Mouse (Mus musculus) lung, postnatal 0 days (tissue): ENCODE results near the gene Rftn1. TPM values are rescaled to one million over a fixed set of nuclear protein-coding genes. Genes with fewer than 3 reads are reported as not detected.
A peak's percentile ranks its signal among the peaks of the same experiment; 100 is the strongest.

Source experiments
- ATAC-seq: fragments of 200-750 bp; cut with Nextera tagmentation; 2 replicates; pipeline ENCODE4 v1.8.0; 2017; ENCODE audit warnings: moderate library complexity
- DNase-seq: peaks from one replicate; pipeline ENCODE4 v3.0.0-alpha.2; 2016; ENCODE audit warnings: low spot score
- H3K27ac ChIP-seq: fragments of 300-500 bp; sonication (generic); 2 replicates; pipeline ENCODE4 v1.5.1; 2014; ENCODE audit warnings: antibody characterized with exemption, mild to moderate bottlenecking, low read length, mixed read lengths
- H3K27me3 ChIP-seq: fragments of 300-500 bp; sonication (generic); replicated peaks from 2 replicates; pipeline ENCODE4 v1.6.1; 2014; ENCODE audit warnings: low read length, mixed read lengths; ENCODE audit not compliant: insufficient read depth
- H3K36me3 ChIP-seq: fragments of 300-500 bp; sonication (generic); 2 replicates; pipeline ENCODE4 v1.6.1; 2014; ENCODE audit warnings: low read length, mixed read lengths; ENCODE audit not compliant: insufficient read depth
- H3K4me1 ChIP-seq: fragments of 300-500 bp; sonication (generic); 2 replicates; pipeline ENCODE4 v1.6.1; 2014; ENCODE audit warnings: antibody characterized with exemption, low read depth, low read length, mixed read lengths; ENCODE audit not compliant: insufficient read depth
- H3K4me2 ChIP-seq: fragments of 300-500 bp; sonication (generic); replicated peaks from 2 replicates; pipeline ENCODE4 v1.6.1; 2014; ENCODE audit warnings: low read depth, mild to moderate bottlenecking, low read length, moderate library complexity, mixed read lengths
- H3K4me3 ChIP-seq: fragments of 300-500 bp; sonication (generic); 2 replicates; pipeline ENCODE4 v1.5.1; 2014; ENCODE audit warnings: low read depth, low read length
- H3K9ac ChIP-seq: fragments of 300-500 bp; sonication (generic); replicated peaks from 2 replicates; pipeline ENCODE4 v1.6.1; 2014; ENCODE audit warnings: low read depth, mild to moderate bottlenecking
- H3K9me3 ChIP-seq: fragments of 300-500 bp; sonication (generic); 2 replicates; pipeline ENCODE4 v1.6.1; 2016; ENCODE audit warnings: low read length, mixed read lengths
- CTCF ChIP-seq: IDR thresholded peaks from 2 replicates; pipeline ENCODE4 v1.5.1; 2016; ENCODE audit warnings: antibody characterized with exemption, mild to moderate bottlenecking
- EP300 ChIP-seq: IDR thresholded peaks from 2 replicates; pipeline ENCODE4 v1.6.1; 2016; ENCODE audit warnings: antibody characterized with exemption, mild to moderate bottlenecking, control low read depth
- WGBS: fragments of 180-500 bp; shearing (Covaris S2); extraction: QIAGEN DNeasy Blood & Tissue Kit; methylation state at CpG from one replicate; pipeline ENCODE4 v1.1.7; 2014; 5-methylcytosine and 5-hydroxymethylcytosine counted together
- polyA plus RNA-seq: library from polyadenylated mRNA; unstranded; fragments of >200 nt; fragmentation: Nextera tagmentation; extraction: Ambion mirVana; gene quantifications from 2 replicates; pipeline ENCODE4 v1.2.1, GENCODE M21; 2015

Gene Rftn1
- polyA plus RNA-seq, 1 experiment from 2014 or later = 18.2 TPM

GRCm38 (mm10) chr17:50233956-50234355 is 43.5 kb upstream of the Rftn1 start:
- WGBS = 86% methylated on average over 5 of the region's 5 CpGs
- TF ChIP-seq EP300 = no peak
- no peak for TF ChIP-seq CTCF
- ATAC-seq (no peak), DNase-seq (no peak)
- Histone ChIP-seq H3K4me2 (no peak overlapping the region), H3K9ac (no peak overlapping the region), H3K4me1 (no peaks in the 10 kb centered on the region), H3K27ac (no peak overlapping the region), H3K36me3 (no peaks in the 10 kb centered on the region), H3K9me3 (no peaks in the 10 kb centered on the region), H3K27me3 (peaks cover 3% of the 10 kb centered on the region; the same call in 1 of the 2 replicates), H3K4me3 (no peak overlapping the region)

- Histone ChIP-seq H3K9ac (no peak overlapping the region), H3K4me3 (no peak overlapping the region), H3K36me3 (no peaks in the 10 kb centered on the region), H3K27me3 (0 out of 2 replicates have a peak, but pooled peaks cover 3% of the 10 kb centered on the region), H3K27ac (no peak overlapping the region), H3K4me2 (no peak overlapping the region), H3K4me1 (no peaks in the 10 kb centered on the region), H3K9me3 (no peaks in the 10 kb centered on the region)
- no peak for DNase-seq
- ATAC-seq = no peak
- 81% methylated on average over 11 of the region's 11 CpGs for WGBS
- TF ChIP-seq EP300 (no peak), CTCF (no peak)
Observed at GRCm38 (mm10) chr17:50232821-50233220, 42.3 kb upstream of the Rftn1 start.

- Histone ChIP-seq H3K9ac (no peak overlapping the region), H3K27me3 (no peaks in the 10 kb centered on the region), H3K4me1 (no peaks in the 10 kb centered on the region), H3K36me3 (no peaks in the 10 kb centered on the region), H3K27ac (no peak overlapping the region), H3K4me2 (no peak overlapping the region), H3K4me3 (no peak overlapping the region), H3K9me3 (no peaks in the 10 kb centered on the region)
- no peak for DNase-seq
- TF ChIP-seq EP300 = no peak
- TF ChIP-seq CTCF = no peak
- 88% methylated on average over 8 of the region's 8 CpGs for WGBS
- ATAC-seq = no peak
Observed at GRCm38 (mm10) chr17:50231206-50231605, 40.7 kb upstream of the Rftn1 start.

GRCm38 (mm10) chr17:50229534-50229933 is 39.1 kb upstream of the Rftn1 start:
- ATAC-seq (no peak), DNase-seq (peak; percentile 6)
- no peak overlapping the region for H3K9ac ChIP-seq
- no peaks in the 10 kb centered on the region for H3K27me3 ChIP-seq
- TF ChIP-seq EP300 (no peak), CTCF (no peak)
- H3K36me3 ChIP-seq = no peaks in the 10 kb centered on the region
- 60% methylated on average over 4 of the region's 4 CpGs for WGBS
- no peak overlapping the region for H3K27ac ChIP-seq
- H3K4me3 ChIP-seq = no peak overlapping the region
- H3K4me2 ChIP-seq = no peak overlapping the region
- H3K4me1 ChIP-seq = no peaks in the 10 kb centered on the region
- H3K9me3 ChIP-seq = no peaks in the 10 kb centered on the region

GRCm38 (mm10) chr17:50227366-50227765 is 36.9 kb upstream of the Rftn1 start:
- TF ChIP-seq CTCF = no peak
- no peak for TF ChIP-seq EP300
- no peak for ATAC-seq
- WGBS = 67% methylated on average over 7 of the region's 7 CpGs

GRCm38 (mm10) chr17:50224718-50225117 is 34.2 kb upstream of the Rftn1 start:
- DNase-seq = peak; percentile 7

More at GRCm38 (mm10) chr17:50227366-50227765, 36.9 kb upstream of the Rftn1 start:
- DNase-seq = no peak
- Histone ChIP-seq H3K4me2 (no peak overlapping the region), H3K9ac (no peak overlapping the region), H3K36me3 (no peaks in the 10 kb centered on the region), H3K27ac (no peak overlapping the region), H3K4me1 (no peaks in the 10 kb centered on the region), H3K9me3 (no peaks in the 10 kb centered on the region), H3K4me3 (no peak overlapping the region), H3K27me3 (no peaks in the 10 kb centered on the region)

GRCm38 (mm10) chr17:50217978-50218377 is 27.5 kb upstream of the Rftn1 start:
- Histone ChIP-seq H3K4me3 (no peak overlapping the region), H3K4me2 (no peak overlapping the region), H3K9ac (no peak overlapping the region), H3K4me1 (no peaks in the 10 kb centered on the region; the same call in 1 of the 2 replicates), H3K9me3 (no peaks in the 10 kb centered on the region), H3K27ac (no peak overlapping the region), H3K36me3 (no peaks in the 10 kb centered on the region), H3K27me3 (no peaks in the 10 kb centered on the region)
- TF ChIP-seq CTCF = no peak
- ATAC-seq (no peak), DNase-seq (no peak)
- 60% methylated on average over 4 of the region's 4 CpGs for WGBS

More at GRCm38 (mm10) chr17:50224718-50225117, 34.2 kb upstream of the Rftn1 start:
- 49% methylated on average over 5 of the region's 5 CpGs for WGBS
- H3K4me1 ChIP-seq = no peaks in the 10 kb centered on the region
- H3K27ac ChIP-seq = no peak overlapping the region
- H3K9ac ChIP-seq = no peak overlapping the region
- H3K36me3 ChIP-seq = no peaks in the 10 kb centered on the region
- H3K27me3 ChIP-seq = no peaks in the 10 kb centered on the region
- no peaks in the 10 kb centered on the region for H3K9me3 ChIP-seq
- TF ChIP-seq CTCF = no peak
- 0 out of 2 replicates have a peak, but pooled peaks have one; percentile 11 for TF ChIP-seq EP300
- peak; percentile 40; the same call in 1 of the 2 replicates for ATAC-seq
- H3K4me3 ChIP-seq = no peak overlapping the region
- H3K4me2 ChIP-seq = no peak overlapping the region
